In genomic region chr17:46673850-46674529, GRCm38 (mm10) we compare ENCODE assay signal across 8 mouse cellular contexts. TPM values are rescaled to one million over a fixed set of nuclear protein-coding genes. Genes with fewer than 3 reads are reported as not detected.
DNase-seq lines count a peak whose midpoint lies in the region; ATAC-seq and TF ChIP-seq lines count a peak whose summit lies in the region.

Gene Rrp36 (minus strand): TSS chr17:46674352.

- peaks cover 33% of the 10 kb centered on the region for H3K4me1 ChIP-seq in forebrain, embryonic 10.5 days
- peaks cover 36% of the 10 kb centered on the region for H3K4me1 ChIP-seq in heart, embryonic 15.5 days (replicated peaks)
- H3K4me1 ChIP-seq in liver, embryonic 14.5 days (replicated peaks; ENCODE audit: control insufficient read depth in 2 of 2, insufficient read depth in 2 of 2, low read length in 1 of 2): peaks cover 8 to 13% of the 10 kb centered on the region in 2 experiments
- peaks cover 6% of the 10 kb centered on the region; the same call in 1 of the 2 replicates for H3K4me1 ChIP-seq in neural tube, embryonic 11.5 days (ENCODE audit: control insufficient read depth, insufficient read depth, low read length)
- peaks cover 2% of the 10 kb centered on the region for H3K4me1 ChIP-seq in stomach, postnatal 0 days (replicated peaks; ENCODE audit: control insufficient read depth, insufficient read depth)

- H3K9me3 ChIP-seq in forebrain, embryonic 10.5 days: no peaks in the 10 kb centered on the region
- H3K9me3 ChIP-seq in heart, embryonic 15.5 days (replicated peaks): no peaks in the 10 kb centered on the region
- no peaks in the 10 kb centered on the region for H3K9me3 ChIP-seq in liver, embryonic 14.5 days (ENCODE audit: control insufficient read depth, low read length)
- no peaks in the 10 kb centered on the region for H3K9me3 ChIP-seq in neural tube, embryonic 11.5 days (ENCODE audit: control insufficient read depth, low read length)
- H3K9me3 ChIP-seq in stomach, postnatal 0 days (ENCODE audit: control insufficient read depth, low read length): no peaks in the 10 kb centered on the region

- H3K36me3 ChIP-seq in forebrain, embryonic 10.5 days (replicated peaks): peaks cover 82% of the 10 kb centered on the region
- H3K36me3 ChIP-seq in heart, embryonic 15.5 days: peaks cover 49% of the 10 kb centered on the region
- H3K36me3 ChIP-seq in liver, embryonic 14.5 days (replicated peaks; ENCODE audit: control insufficient read depth, insufficient read depth, low read depth): peaks cover 30% of the 10 kb centered on the region
- peaks cover 21% of the 10 kb centered on the region for H3K36me3 ChIP-seq in neural tube, embryonic 11.5 days (ENCODE audit: control insufficient read depth, insufficient read depth, low read length)
- peaks cover 14% of the 10 kb centered on the region for H3K36me3 ChIP-seq in stomach, postnatal 0 days (ENCODE audit: control insufficient read depth, insufficient read depth, low read length)

- peak; percentile 78 to 81 for DNase-seq in CD8-positive naive resting alpha-beta T cell, adult 2 months (ENCODE audit: low read depth in 2 of 2, low spot score in 2 of 2)
- peak; percentile 90 for DNase-seq in c-Kit-positive CD71-negative TER-119-negative erythroid progenitor cells, embryonic 14.5 days (ENCODE audit: low read depth)
- DNase-seq in forebrain, embryonic 10.5 days (ENCODE audit: extremely low spot score, low spot score): peak; percentile 94
- peak; percentile 93 to 97 for DNase-seq in kidney, postnatal 25 days
- peak; percentile 85 to 89 (median 86) for DNase-seq in liver, embryonic 14.5 days (ENCODE audit: low read depth in 3 of 3, low spot score in 3 of 3)
- peak; percentile 89 for DNase-seq in neural tube, embryonic 11.5 days (ENCODE audit: low spot score)
- peak; percentile 93 for DNase-seq in stomach, postnatal 0 days (ENCODE audit: low spot score)

- peak within 1 kb of the TSS; percentile 89 for H3K27ac ChIP-seq in forebrain, embryonic 10.5 days
- peak within 1 kb of the TSS; percentile 83 for H3K27ac ChIP-seq in heart, embryonic 15.5 days
- peak within 1 kb of the TSS; percentile 57 for H3K27ac ChIP-seq in liver, embryonic 14.5 days
- H3K27ac ChIP-seq in neural tube, embryonic 11.5 days (ENCODE audit: low read depth, low read length): 0 out of 2 replicates have a peak within 1 kb of the TSS, but pooled peaks have one; percentile 53
- peak within 1 kb of the TSS; percentile 90 for H3K27ac ChIP-seq in stomach, postnatal 0 days (replicated peaks)

- WGBS in forebrain, embryonic 10.5 days: under 1% methylated on average over 43 of the region's 43 CpGs
- 0% methylated on average over 43 of the region's 43 CpGs for WGBS in heart, embryonic 15.5 days
- WGBS in liver, embryonic 14.5 days (ENCODE audit: insufficient replicate concordance): under 1% methylated on average over 43 of the region's 43 CpGs
- WGBS in neural tube, embryonic 11.5 days: under 1% methylated on average over 43 of the region's 43 CpGs
- WGBS in stomach, postnatal 0 days: under 1% methylated on average over 43 of the region's 43 CpGs

- TF ChIP-seq CTCF in liver, embryonic 14.5 days (IDR thresholded peaks at IDR 0.05; ENCODE audit: low read depth): no peak
- no peak for TF ChIP-seq CTCF in stomach, postnatal 0 days (IDR thresholded peaks at IDR 0.05; ENCODE audit: low read depth)

- peak within 1 kb of the TSS; percentile 87 for H3K4me3 ChIP-seq in forebrain, embryonic 10.5 days
- peak within 1 kb of the TSS; percentile 85 for H3K4me3 ChIP-seq in heart, embryonic 15.5 days
- H3K4me3 ChIP-seq in liver, embryonic 14.5 days (ENCODE audit: insufficient read depth in 1 of 2, low read depth in 2 of 2, low read length in 2 of 2): peak within 1 kb of the TSS; percentile 69 to 79
- H3K4me3 ChIP-seq in neural tube, embryonic 11.5 days (ENCODE audit: low read depth, low read length): peak within 1 kb of the TSS; percentile 77
- H3K4me3 ChIP-seq in stomach, postnatal 0 days (ENCODE audit: low read depth, low read length): peak within 1 kb of the TSS; percentile 72

- no peak for TF ChIP-seq EP300 in liver, embryonic 14.5 days (IDR thresholded peaks at IDR 0.05; ENCODE audit: low read depth)
- no peak for TF ChIP-seq EP300 in stomach, postnatal 0 days (optimal IDR thresholded peaks at IDR 0.05)

- peak; percentile 85 for ATAC-seq in heart, embryonic 15.5 days (replicated peaks; ENCODE audit: insufficient number of reproducible peaks, insufficient read depth, low FRiP score, low read depth)
- peak; percentile 91 for ATAC-seq in liver, embryonic 14.5 days (ENCODE audit: insufficient read depth)
- ATAC-seq in neural tube, embryonic 11.5 days (ENCODE audit: insufficient read depth, low FRiP score, low TSS enrichment): peak; percentile 88
- peak; percentile 91 for ATAC-seq in stomach, postnatal 0 days (ENCODE audit: low FRiP score, low TSS enrichment)

- peak within 1 kb of the TSS; percentile 85 for H3K4me2 ChIP-seq in heart, embryonic 15.5 days
- peak within 1 kb of the TSS; percentile 73 for H3K4me2 ChIP-seq in liver, embryonic 14.5 days (ENCODE audit: low read depth)
- peak within 1 kb of the TSS; percentile 90 for H3K4me2 ChIP-seq in neural tube, embryonic 11.5 days (ENCODE audit: low read depth)
- peak within 1 kb of the TSS; percentile 71 for H3K4me2 ChIP-seq in stomach, postnatal 0 days (replicated peaks; ENCODE audit: low read depth)

- H3K9ac ChIP-seq in heart, embryonic 15.5 days: peak within 1 kb of the TSS; percentile 85
- H3K9ac ChIP-seq in liver, embryonic 14.5 days (replicated peaks): peak within 1 kb of the TSS; percentile 73
- peak within 1 kb of the TSS; percentile 55 for H3K9ac ChIP-seq in neural tube, embryonic 11.5 days (ENCODE audit: low read length)
- peak within 1 kb of the TSS; percentile 76 for H3K9ac ChIP-seq in stomach, postnatal 0 days (ENCODE audit: low read length)

- H3K27me3 ChIP-seq in forebrain, embryonic 10.5 days (ENCODE audit: poor library complexity, severe bottlenecking): no peaks in the 10 kb centered on the region
- H3K27me3 ChIP-seq in heart, embryonic 15.5 days: no peaks in the 10 kb centered on the region
- H3K27me3 ChIP-seq in liver, embryonic 14.5 days (ENCODE audit: control insufficient read depth, insufficient read depth, low read length): no peaks in the 10 kb centered on the region
- no peaks in the 10 kb centered on the region for H3K27me3 ChIP-seq in neural tube, embryonic 11.5 days (ENCODE audit: control insufficient read depth, insufficient read depth, low read length)
- H3K27me3 ChIP-seq in stomach, postnatal 0 days (ENCODE audit: control insufficient read depth, insufficient read depth, low read length): no peaks in the 10 kb centered on the region

RNA-seq across cellular contexts. Expression of gene Rrp36, which starts in this region (rescaled TPM):
- polyA plus RNA-seq in forebrain, embryonic 10.5 days (2016; fragmentation: Nextera tagmentation; extraction: Ambion mirVana): 69.0 and 70.1 TPM in 2 replicates
- polyA plus RNA-seq in heart, embryonic 15.5 days (2015; fragmentation: Nextera tagmentation; extraction: Ambion mirVana): 33.2 and 39.7 TPM in 2 replicates
- polyA plus RNA-seq in liver, embryonic 14.5 days (2012; rRNA removed): 16.4 and 20.3 TPM in 2 replicates
- polyA plus RNA-seq in liver, embryonic 14.5 days (2014; fragmentation: Nextera tagmentation; extraction: Ambion mirVana): 11.4 and 14.0 TPM in 2 replicates
- 49.8 and 53.5 TPM in 2 replicates for polyA plus RNA-seq in neural tube, embryonic 11.5 days (2014; fragmentation: Nextera tagmentation; extraction: Ambion mirVana)
- 37.2 and 38.1 TPM in 2 replicates for polyA plus RNA-seq in stomach, postnatal 0 days (2015; fragmentation: Nextera tagmentation; extraction: Ambion mirVana)

Comparison
In these comparisons a context has a peak if more than half of its experiments do, and no peak if none do; other contexts are left out.
1. Peak in every context shown above with its lines: DNase-seq, ATAC-seq, H3K4me3 ChIP-seq and H3K27ac ChIP-seq.